Mouse (Mus musculus): ENCODE measurements at regions not wholly inside any gene's neighbourhood (a gene's known extent, or its start where the extent isn't known, plus 50 kb on each side); places are given as distances from the start of the nearest gene placed in this dataset. TPM values are rescaled to one million over a fixed set of nuclear protein-coding genes. Genes with fewer than 3 reads are reported as not detected.

Small RNAs in the stretch of these regions (microRNA-seq; reads per million reads assigned to microRNA genes)
- not detected for gene Gm23416

Measured in neural tube, embryonic 12.5 days (tissue).